Mouse (Mus musculus) small intestine, adult 10 weeks (tissue): Measurements from ENCODE around the gene Stip1. TPM values are rescaled to one million over a fixed set of nuclear protein-coding genes. Genes with fewer than 3 reads are reported as not detected.

Source experiments
- polyA plus RNA-seq: library from polyadenylated mRNA; stranded (reverse); fragments of 350-450 nt; fragmentation: Illumina TruSeq; extraction: RNeasy Lipid Tissue Mini Kit (QIAGEN cat#74804); gene quantifications from one replicate; pipeline ENCODE4 v1.2.3, GENCODE M21; 2014; ENCODE audit warnings: low replicate concordance

Gene Stip1
- 19.6 TPM for polyA plus RNA-seq

GRCm38 (mm10) chr19:7039841-7040636 is at the start of gene Stip1:
Gene Stip1, minus strand, starts transcription at chr19:7039967.

GRCm38 (mm10) chr19:7056248-7057087 is 16.7 kb upstream of the Stip1 start, which contains the start of gene Macrod1:
Gene Macrod1, plus strand, starts transcription at chr19:7056810.

GRCm38 (mm10) chr19:7019191-7019590 is 20.6 kb downstream of the Stip1 start, which contains the start of gene Fermt3:
Gene Fermt3, minus strand, starts transcription at chr19:7019469.

GRCm38 (mm10) chr19:6996006-6996405 is 43.8 kb downstream of the Stip1 start, which contains the start of the genes Nudt22 and Trpt1:
Gene Nudt22, minus strand, starts transcription at chr19:6996117.
Gene Trpt1, plus strand, starts transcription at chr19:6996131.

GRCm38 (mm10) chr19:6992011-6992858 is 47.5 kb downstream of the Stip1 start, which contains the start of gene Dnajc4:
Gene Dnajc4, minus strand, starts transcription at chr19:6992572.

GRCm38 (mm10) chr19:6987061-6987903 is 52.5 kb downstream of the Stip1 start, which contains the start of gene Vegfb:
Gene Vegfb, minus strand, starts transcription at chr19:6987651.

GRCm38 (mm10) chr19:6980381-6981093 is 59.2 kb downstream of the Stip1 start, which contains the start of gene Fkbp2:
Gene Fkbp2, minus strand, starts transcription at chr19:6980501.

GRCm38 (mm10) chr19:6975537-6976521 is 63.9 kb downstream of the Stip1 start, which contains the start of gene Plcb3:
Gene Plcb3, minus strand, starts transcription at chr19:6976470.

GRCm38 (mm10) chr19:6974211-6975205 is 65.3 kb downstream of the Stip1 start, which contains the start of gene Ppp1r14b:
Gene Ppp1r14b, plus strand, starts transcription at chr19:6974968.

Other genes starting within 250 kb of the Stip1 start
- gene Rps6ka4, start 199.3 kb downstream of the Stip1 start, polyA plus RNA-seq: not detected
- not detected for gene Ccdc88b, start 181.8 kb downstream of the Stip1 start, polyA plus RNA-seq
- gene Trmt112, start 130.3 kb downstream of the Stip1 start, polyA plus RNA-seq: 6.8 TPM
- gene Prdx5, start 129.9 kb downstream of the Stip1 start, polyA plus RNA-seq: 30.6 TPM
- gene Esrra, start 118.2 kb downstream of the Stip1 start, polyA plus RNA-seq: 16.2 TPM
- gene Catsperz, start 114.6 kb downstream of the Stip1 start, polyA plus RNA-seq: not detected
- not detected for gene Kcnk4, start 105.5 kb downstream of the Stip1 start, polyA plus RNA-seq
- 0.41 TPM for gene Bad, start 98.1 kb downstream of the Stip1 start, polyA plus RNA-seq
- not detected for gene Gpr137, start 97.5 kb downstream of the Stip1 start, polyA plus RNA-seq
- 4.2 TPM for gene Ppp1r14b, start 65.0 kb downstream of the Stip1 start, polyA plus RNA-seq
- 18.0 TPM for gene Plcb3, start 63.5 kb downstream of the Stip1 start, polyA plus RNA-seq
- gene Fkbp2, start 59.5 kb downstream of the Stip1 start, polyA plus RNA-seq: 7.6 TPM
- 1.9 TPM for gene Vegfb, start 52.3 kb downstream of the Stip1 start, polyA plus RNA-seq
- not detected for gene Dnajc4, start 47.4 kb downstream of the Stip1 start, polyA plus RNA-seq
- gene Nudt22, start 43.9 kb downstream of the Stip1 start, polyA plus RNA-seq: not detected
- 0.41 TPM for gene Trpt1, start 43.8 kb downstream of the Stip1 start, polyA plus RNA-seq
- 0.15 TPM for gene Fermt3, start 20.5 kb downstream of the Stip1 start, polyA plus RNA-seq
- gene Macrod1, start 16.8 kb upstream of the Stip1 start, polyA plus RNA-seq: 1.7 TPM
- gene Flrt1, start 65.8 kb upstream of the Stip1 start, polyA plus RNA-seq: not detected
- 7.0 TPM for gene Otub1, start 166.3 kb upstream of the Stip1 start, polyA plus RNA-seq
- gene Cox8a, start 177.6 kb upstream of the Stip1 start, polyA plus RNA-seq: 78.7 TPM
- gene Naa40, start 201.2 kb upstream of the Stip1 start, polyA plus RNA-seq: 7.6 TPM
- gene Rcor2, start 227.4 kb upstream of the Stip1 start, polyA plus RNA-seq: not detected